Mouse (Mus musculus) cerebellum, adult 11-12 months (tissue): Measurements from ENCODE around the gene Sphk1.

ENCODE experiments used
- DNase-seq: peaks from one replicate; pipeline ENCODE4 v3.0.0; 2022

The Sphk1 gene

DNA sequence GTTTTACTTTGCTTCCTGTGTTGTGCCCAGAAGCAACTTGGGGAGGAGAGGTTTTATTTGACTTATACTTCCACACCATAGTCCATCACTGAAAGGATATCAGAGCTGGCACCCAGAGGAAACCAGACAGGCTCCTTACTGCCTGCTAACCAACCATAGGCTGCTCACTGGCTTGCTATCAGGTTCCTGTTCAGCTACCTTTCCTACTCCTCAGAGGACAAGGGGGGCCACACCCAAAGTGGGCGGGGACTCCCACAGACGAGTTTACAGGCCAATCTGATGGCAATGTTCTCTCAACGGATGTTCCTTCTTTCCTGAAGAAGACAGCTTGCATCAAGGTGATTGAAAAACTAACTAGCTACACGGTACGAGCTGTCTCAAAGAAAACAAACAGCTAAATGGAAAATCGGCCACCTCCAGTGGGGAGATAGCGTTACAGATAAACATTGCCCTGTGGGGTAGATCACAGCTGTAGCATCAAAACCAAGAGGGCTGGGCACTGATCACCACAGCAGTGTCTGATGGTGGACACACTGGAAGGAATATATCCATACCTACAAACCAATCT lies 19.3 kb upstream of the Sphk1 start:
- no peak for DNase-seq

- no peak for DNase-seq
Observed at GRCm38 (mm10) chr11:116512154-116512553, 18.6 kb upstream of the Sphk1 start.

DNA sequence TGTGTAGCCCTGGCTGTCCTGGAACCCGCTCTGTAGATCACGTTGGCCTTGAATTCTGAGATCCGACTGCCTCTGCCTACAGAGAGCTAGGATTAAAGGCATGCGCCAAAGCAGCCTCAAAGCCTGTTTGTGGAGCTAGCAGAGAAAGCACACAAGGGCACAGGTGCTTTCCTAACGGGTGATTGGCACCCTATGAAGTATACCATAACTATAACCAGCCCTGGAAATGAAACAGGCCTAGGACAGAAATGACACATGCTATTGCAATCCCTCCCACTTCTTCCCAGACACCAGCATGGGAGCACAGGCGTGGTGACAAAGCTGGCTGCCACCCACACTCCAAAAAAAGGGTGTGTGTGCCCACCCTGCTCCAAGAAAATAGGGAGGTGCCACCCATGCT lies 17.7 kb upstream of the Sphk1 start:
- DNase-seq, result no peak

GRCm38 (mm10) chr11:116513531-116514038 lies 17.1 kb upstream of the Sphk1 start:
- DNase-seq, result no peak

GRCm38 (mm10) chr11:116515330-116516020 lies 15.2 kb upstream of the Sphk1 start:
- DNase-seq, result peak; percentile 81

DNA sequence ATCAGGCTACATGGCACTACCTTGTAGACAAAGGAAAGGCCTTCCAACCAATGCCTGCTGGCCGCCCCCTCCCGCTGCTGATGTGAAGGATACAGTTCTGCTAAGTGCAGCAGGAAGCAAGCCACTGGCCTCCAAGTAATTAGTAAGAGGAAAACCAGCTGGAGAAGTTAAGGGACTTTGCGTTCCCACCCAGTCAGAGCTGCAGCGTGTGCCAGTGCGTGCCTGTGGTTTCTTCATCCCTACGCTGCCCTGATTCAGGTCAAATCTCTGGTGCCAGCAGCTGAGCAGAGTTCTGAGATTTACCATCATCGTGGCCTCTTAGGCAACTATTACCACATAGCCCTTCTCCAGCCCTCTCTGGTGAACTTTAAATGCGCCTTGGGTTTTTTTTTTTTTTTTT lies 12.2 kb upstream of the Sphk1 start:
- DNase-seq, result no peak

GRCm38 (mm10) chr11:116521143-116521542 lies 9.6 kb upstream of the Sphk1 start:
- DNase-seq, result no peak

DNA sequence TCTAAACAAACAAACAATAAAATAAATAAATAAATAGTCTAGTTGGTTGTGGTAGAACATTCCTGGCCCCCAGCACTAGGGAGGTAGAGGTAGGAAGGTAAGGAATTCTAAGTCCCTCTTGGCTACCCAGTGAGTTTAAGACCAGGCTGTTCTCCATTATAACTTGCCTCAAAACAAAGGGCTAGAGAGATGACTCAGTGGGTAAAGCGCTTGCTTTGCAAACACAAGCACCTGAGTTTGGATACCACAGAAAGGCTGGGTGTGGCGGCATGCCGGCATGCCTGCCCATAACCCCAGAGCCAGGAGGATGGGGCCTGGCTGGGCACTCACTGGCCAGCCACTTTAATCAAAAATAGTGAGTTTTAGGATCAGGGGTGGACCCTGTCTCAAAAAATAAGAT lies 8.7 kb upstream of the Sphk1 start:
- DNase-seq, result no peak

- DNase-seq, result no peak
Observed at GRCm38 (mm10) chr11:116522886-116523698, 7.6 kb upstream of the Sphk1 start.

GRCm38 (mm10) chr11:116523699-116524189 lies 7.0 kb upstream of the Sphk1 start:
- no peak for DNase-seq

DNA sequence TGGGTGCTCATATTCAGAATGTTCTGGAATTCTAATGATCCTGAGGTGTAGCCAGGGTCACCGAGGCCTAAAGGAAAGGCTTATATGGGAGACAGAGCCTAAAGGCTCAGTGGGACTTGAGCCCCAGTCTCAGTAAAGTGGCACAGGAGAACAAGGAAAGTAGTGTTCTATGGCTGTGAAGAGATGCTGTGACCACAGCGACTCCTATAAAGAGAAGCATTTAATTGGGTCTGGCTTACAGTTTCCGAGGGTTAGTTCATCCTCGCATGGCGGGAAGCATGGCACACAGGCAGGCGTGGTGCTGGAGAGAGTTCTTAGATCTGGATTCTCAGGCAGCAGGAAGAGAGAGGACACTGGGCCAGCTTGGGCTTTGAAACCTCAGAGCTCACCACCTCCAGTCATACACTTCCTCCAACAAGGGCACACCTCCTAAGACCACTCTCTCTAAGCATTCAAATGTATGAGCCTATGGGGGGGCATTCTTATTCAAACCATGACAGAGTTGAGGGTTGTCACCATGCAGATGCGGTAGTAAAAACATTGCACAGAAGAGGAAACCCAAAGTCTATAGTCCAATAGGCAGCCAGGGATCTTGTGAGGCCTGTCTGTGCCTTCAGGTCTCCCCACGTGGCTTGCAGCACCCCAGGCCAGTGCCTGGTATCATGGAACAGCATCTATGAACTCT lies 1.9 kb upstream of the Sphk1 start:
- no peak for DNase-seq

- no peak for DNase-seq
Observed at GRCm38 (mm10) chr11:116531371-116532191, 856 bp downstream of the Sphk1 start.

DNA sequence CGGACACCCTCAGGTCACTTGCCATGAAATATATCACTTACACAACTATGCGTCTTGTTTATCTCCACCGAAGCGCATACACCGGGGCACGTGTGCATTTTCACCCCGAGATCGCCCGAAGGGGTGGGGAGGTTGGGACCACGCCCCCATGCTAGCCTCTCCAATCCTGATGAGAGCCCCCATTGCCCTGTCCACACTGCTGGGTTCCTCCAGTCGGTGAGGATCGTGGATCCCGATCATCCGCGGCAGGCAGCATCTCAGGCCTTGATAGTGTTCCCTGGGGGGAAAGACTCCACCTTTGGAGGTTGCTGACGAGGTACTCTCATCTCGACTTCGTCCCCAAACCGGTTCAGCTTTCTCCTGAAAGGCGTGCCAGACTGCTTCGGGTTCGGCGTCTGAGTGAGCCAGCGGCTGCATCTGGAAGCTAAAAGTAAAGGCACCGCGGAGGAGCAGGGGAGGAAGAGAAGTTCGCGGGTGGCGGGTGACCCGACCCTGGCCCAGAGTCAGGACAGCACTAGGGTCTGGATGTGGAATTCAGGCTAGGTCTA lies 1.6 kb downstream of the Sphk1 start:
- DNase-seq, result no peak

DNA sequence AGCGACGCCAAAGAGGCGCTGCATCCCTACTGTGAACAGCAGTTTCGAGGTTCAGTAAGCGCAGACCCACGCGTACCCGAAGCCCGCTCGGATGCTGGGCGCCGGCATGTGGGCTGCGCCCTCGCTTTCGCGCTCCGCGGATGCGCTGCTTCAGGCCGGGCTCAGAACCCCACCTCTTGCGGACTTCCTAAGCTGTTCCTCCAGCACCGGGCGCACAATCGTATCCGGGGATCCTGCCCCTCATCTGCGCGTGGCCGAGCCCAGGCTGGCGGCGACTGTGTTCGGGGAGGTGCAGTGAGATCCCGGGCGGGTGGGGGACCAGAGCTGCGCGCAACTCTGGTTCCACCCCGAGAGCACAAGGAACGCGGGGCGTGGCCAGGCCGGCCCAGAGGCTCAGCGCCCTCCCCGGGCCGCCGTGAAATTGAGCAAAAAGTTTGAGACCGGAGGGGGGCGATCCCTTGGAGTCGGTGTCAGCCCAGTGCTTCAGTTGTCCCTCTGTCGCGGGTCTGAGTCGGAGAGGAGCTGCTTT lies 2.1 kb downstream of the Sphk1 start:
- no peak for DNase-seq

DNA sequence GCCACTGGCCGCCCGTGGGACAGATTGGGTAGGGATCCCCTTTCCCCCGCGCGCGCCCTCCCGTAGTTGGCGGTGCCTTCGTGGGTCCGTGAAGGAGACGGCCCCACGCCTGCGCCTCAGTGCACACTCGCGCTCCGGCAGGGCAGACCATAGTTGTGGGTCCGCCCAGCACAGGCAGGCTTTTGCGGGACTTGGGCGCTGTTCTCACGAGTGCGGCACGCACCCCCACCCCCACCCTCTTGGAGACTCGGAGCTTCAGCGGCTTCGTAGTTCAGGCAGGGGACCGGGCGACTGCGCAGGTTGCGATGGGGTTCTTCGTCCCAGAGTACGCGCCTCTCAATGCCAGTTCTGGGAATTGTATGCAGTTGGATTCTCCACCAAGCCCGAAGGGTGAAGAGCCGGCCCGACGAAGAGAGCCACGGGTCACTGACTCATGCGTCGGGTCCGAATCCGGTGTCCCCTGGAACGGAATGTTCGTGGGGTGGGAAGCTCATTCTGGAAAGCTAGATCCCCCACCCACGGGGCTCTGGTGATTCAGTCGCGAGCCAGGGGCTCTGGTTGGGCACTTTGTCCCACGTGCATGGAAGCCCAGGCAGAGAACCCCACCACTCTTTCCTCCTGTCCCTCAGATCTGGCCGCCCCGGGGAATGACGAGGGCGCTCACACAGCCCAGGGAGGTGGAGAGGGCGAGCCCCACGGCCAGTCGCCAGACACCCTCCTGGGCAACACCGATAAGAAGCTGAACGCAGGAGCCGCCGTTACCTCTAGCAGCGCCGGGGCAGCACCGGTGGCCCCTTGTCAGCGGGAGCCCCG lies 2.8 kb downstream of the Sphk1 start:
- DNase-seq, result no peak

GRCm38 (mm10) chr11:116534154-116534865 lies 3.6 kb downstream of the Sphk1 start:
- DNase-seq, result peak; percentile 61

DNA sequence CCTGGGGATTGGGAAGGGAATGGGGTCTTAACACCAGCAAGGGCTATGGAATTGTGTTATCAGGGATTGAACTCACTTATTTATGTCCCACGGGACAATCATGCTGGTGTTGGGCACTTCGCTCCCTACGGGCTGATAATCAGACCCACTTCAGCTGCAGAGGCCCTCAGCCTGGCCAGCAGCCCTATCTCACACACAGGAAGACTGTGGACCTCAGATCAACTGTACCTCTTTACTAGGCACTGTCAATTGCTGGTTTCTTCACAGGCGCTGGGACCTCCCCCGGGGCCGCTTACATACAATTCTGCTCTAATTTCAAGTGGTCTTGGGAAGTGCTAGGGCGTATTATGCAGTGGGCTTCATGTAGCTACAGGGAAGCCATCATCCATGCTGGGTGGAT lies 6.0 kb downstream of the Sphk1 start:
- DNase-seq, result no peak

GRCm38 (mm10) chr11:116537388-116537787 lies 6.7 kb downstream of the Sphk1 start:
- no peak for DNase-seq

- no peak for DNase-seq
Observed at GRCm38 (mm10) chr11:116538142-116538735, 7.5 kb downstream of the Sphk1 start.

DNA sequence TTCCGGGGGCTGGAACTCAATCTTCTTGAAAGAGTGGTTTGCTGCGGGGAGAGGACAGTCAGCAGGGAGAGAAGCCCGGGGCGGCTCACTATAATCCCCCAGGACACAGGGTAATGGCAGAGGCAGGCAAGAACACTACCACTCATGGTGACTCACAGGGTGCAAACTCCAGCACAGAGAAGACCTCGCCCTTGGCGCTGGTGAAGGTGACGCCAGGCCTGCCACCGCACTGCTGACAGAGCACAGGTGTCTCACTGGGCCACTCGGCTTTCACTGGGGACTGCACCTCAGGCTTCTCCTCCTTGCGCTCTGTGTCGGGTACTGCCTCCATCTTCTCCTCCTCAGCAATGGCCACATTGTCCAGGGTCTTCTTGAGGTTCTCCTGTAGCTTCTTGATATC lies 10.5 kb downstream of the Sphk1 start:
- no peak for DNase-seq
